Mouse (Mus musculus) thymus, postnatal 25 days (tissue): ENCODE measurements around the gene Stmn1.

ENCODE experiments used
- DNase-seq: peaks from one replicate; pipeline ENCODE4 v3.0.0; 2022

The Stmn1 gene

GRCm38 (mm10) chr4:134468215-134468575 lies at the start of gene Stmn1:
TSS of gene Stmn1 (plus strand) at chr4:134468320.
- DNase-seq = peak; percentile 94

DNA sequence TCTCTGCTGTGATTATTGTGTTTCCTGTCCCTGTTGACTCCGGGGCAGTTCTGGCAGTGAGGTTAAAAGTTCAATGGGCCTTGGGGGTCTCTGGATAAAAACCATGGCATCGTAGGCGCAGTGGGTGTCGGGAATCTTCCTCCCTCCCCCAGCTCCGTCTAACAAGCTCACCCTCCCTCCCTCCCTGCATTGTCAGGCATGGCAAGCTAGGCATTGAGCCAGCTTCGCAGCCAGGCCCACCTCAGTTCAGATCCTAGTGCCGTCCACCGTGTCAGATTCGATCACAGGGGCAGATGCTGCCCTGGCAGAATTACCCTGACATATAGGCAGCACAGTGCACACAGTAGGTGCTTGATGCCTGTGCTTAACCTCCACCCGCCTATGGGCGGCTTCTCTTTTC lies 46.1 kb upstream of the Stmn1 start:
- no peak for DNase-seq

DNA sequence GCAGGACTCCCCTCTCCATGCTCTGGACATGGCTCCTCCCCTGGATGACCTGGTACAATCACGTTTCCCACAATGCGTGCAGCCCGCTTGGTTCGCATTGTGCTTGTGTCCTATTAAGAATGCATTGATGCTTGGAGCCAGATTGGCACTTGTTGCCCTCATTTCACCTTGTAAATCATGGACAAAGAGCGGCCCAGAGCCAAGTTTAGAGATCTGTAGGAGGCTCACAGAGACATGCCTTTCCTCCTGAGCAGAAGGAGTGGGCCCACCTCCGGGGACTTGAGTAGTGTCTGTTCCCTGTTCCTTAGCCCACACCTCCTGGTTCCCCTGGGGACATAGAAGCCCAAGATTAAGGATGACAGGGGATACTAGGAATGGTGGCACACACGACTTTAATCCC lies 44.2 kb upstream of the Stmn1 start:
- no peak for DNase-seq

GRCm38 (mm10) chr4:134425088-134425487 lies 43.0 kb upstream of the Stmn1 start:
- no peak for DNase-seq

- no peak for DNase-seq
These were observed 37.6 kb upstream of the Stmn1 start for GRCm38 (mm10) chr4:134430381-134431004.

DNA sequence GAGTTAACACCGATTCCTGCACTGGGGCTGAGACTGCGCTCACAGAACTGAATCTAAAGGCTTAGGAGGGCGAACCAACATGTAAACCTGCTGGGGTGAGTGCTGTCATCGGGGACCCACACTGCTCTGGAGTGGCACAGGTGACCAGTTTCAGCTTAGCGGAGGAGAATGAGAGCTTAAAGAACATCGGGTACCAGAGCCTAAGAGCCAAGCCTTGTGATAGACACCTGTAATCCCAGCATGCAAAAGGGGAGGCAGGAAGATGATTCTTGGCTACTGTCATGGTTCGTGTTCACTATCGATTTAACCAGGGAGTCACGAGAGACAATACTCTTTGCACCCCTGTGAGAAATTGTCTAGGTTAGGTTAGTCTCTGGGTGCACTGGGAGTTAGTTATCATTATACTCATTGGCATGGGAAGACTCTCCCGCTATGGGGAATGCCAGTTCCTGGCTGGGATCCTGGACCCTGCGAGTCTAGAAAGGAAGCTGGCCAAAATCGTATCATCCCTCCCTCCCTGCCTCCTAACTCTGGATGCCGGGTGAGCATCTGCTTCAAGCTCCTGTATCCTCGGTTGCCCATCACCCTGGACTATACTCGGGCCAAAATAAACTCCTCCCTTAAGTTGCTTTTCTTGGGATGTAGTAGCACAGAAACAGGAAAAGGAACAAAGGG lies 35.3 kb upstream of the Stmn1 start:
- no peak for DNase-seq

DNA sequence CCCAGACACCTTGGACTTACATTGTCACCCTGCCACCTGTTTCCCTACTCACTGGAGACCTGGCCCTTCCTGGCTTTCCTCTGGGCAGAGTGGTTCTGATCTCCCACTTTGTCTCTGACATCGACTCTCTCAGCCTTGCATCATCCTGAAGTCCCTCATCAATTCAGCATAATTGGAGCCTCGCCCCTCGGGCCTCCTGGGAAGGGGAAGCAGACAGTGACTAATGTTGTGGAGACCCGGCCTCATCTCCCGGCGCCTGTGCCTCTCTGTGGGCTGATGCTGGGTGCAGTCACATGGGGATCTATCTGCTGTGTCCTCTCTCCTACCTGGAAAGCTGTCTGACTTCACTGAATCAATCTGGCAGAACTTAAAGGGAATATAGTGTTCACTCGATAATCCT lies 31.9 kb upstream of the Stmn1 start:
- no peak for DNase-seq

DNA sequence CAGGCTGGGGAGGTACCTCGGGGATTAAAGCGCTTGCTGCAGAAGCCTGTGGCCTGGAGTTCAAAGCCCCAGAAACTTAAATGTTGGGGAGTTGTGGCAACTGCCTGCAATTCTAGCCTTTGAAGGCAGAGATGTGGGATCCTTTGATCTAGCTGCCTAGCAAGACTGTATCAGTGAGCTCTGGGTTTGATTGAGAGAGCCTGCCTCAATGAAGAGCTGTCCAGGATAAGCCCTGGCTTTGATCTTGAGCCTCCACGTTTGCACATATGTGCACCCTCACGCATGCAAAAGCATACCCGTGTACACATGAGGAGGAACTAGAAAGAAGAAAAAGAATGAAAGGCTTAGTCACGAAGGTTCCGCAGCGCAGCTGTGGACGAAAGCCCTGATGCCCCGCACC lies 31.5 kb upstream of the Stmn1 start:
- peak; percentile 30 for DNase-seq

DNA sequence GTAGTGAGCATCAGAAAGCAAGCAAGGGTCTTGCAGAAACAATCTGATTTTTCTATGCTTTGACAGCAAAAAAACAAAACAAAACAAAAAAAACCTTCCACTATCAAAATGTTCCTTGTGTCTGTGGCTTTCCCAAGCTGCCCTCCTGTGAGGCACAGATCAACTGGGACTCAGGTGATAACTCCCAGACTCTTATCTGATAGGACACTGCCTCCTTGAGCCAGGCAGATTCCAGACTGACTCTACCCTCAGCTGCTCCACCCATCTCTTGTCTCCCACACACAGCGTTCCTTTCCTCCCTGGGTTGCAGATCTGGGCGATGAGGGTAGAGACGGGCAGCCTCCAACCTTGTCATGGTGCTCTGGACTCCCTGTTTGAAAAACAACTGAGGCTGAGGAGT lies 29.0 kb upstream of the Stmn1 start:
- DNase-seq = no peak

- no peak for DNase-seq
These were observed 28.2 kb upstream of the Stmn1 start for GRCm38 (mm10) chr4:134439919-134440318.

DNA sequence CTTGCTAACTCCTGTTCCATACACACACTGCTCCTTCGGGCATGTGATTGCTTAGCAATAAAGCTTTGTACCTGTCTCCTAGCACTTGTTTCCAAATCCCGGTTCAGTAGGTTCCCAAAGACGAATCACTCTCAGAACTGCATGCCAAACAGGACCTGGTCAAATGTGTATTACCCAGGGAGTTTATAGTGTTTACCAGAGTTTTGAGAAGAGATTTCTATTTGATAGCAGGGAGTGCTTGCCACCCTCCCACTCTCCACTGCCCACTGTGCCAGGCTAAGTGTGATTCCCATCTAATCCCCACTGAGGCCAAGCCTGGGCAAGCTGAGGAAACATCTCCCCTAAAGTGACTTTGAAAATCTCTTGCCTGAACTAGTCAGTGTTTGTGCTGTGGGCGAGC lies 25.9 kb upstream of the Stmn1 start:
- no peak for DNase-seq

- no peak for DNase-seq
These were observed 24.5 kb upstream of the Stmn1 start for GRCm38 (mm10) chr4:134443589-134443988.

GRCm38 (mm10) chr4:134444949-134445348 lies 23.2 kb upstream of the Stmn1 start:
- DNase-seq = no peak

DNA sequence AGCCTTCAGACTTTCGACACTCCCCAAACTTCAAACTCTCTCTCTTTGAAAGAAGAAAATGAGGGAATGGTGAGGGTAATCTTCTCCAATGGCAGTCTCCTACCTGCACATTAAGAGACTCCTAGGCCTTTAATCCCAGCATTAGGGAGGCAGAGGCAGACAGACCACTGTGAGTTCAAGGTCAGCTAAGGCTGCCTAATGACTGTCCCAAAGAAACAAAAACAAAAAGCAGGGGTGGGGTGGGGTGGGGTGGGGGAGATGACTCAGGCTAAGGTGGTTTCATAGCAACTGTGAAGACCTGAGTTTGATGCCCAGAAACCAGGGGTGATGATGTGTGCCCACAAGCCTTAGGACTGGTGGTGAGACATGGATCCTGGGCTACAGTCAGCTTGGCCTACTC lies 22.6 kb upstream of the Stmn1 start:
- no peak for DNase-seq

GRCm38 (mm10) chr4:134447966-134448365 lies 20.2 kb upstream of the Stmn1 start:
- DNase-seq = peak; percentile 33

- DNase-seq = no peak
These were observed 18.3 kb upstream of the Stmn1 start for GRCm38 (mm10) chr4:134449595-134450391.

DNA sequence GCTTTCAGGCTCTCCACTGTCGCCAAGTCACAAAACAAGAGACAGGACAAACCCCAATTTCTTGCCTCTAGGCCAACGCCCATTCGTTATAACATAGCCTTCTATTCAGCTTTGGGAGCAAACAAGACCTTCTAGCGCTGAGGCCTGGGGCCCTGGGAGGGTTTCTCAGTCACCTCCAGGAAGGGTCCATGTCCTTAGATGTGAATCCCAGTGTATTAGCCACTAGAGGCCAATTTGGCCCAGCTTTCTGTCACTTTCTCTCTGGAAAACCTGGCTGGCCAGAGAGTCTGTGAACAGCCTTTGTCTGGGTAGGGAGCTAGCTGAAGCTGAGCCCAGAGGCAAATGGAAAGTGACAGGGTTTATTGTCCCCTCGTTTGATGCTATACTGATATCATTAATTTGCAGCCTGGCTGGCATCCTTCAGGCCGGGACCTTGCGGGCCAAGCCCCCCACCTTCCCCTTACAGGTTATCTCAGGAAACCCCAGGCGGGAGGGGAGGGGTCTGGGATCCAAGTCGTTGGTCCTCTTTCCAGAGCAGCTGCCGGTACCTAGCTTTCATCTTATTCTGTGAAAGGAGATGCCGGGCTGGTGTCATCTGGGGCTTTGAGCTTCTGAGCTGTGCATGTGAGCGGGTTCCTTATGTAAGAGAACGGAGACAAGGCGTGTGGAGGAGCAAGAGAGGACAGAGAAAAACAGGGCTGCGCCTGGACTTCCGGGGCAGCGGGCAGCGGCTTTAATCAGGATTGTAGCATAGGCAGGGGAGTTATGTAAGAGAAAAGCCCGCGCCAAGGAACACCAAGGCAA lies 17.5 kb upstream of the Stmn1 start:
- no peak for DNase-seq

GRCm38 (mm10) chr4:134451484-134451883 lies 16.6 kb upstream of the Stmn1 start:
- no peak for DNase-seq

- peak; percentile 51 for DNase-seq
These were observed 14.3 kb upstream of the Stmn1 start for GRCm38 (mm10) chr4:134453619-134454400.

DNA sequence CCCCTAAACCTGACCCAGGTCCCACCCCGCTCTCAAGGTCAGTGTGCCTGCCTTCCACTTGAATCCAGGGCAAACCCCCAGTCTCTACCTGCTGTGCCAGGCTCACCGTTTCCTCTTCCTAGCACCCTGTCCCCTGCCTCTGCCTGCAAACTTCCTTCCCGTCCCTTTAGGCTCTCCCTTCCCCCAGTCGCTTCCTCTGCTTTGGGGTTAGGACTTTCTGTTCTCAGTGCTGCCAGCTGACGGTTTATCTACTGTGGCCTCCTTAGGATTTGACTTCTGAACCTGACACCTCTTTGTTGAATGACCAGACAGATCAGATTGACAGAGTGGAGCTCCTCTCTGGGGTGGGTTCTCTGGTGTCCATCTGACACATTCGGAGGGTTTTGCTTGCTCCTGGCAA lies 12.8 kb upstream of the Stmn1 start:
- DNase-seq = peak; percentile 53

GRCm38 (mm10) chr4:134457130-134457825 lies 10.8 kb upstream of the Stmn1 start:
- no peak for DNase-seq

DNA sequence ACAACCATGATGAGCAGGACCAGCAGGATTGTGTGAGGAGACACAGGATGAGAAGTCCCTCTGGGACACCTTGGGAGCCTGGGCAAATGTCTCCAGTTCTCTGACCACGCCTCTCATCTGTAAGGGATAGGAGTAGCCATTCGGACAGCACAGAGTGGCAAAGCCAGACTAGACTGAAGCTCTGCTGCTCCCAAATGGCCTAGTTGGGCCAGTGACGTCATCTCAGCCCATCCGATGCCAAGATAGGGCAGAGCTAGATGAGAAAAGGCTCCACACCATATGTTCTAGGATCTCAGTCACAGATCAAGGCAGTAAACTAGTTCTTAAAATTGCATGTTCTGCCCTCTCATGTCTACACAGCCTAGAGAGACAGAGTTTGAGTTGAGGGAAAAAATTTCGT lies 9.3 kb upstream of the Stmn1 start:
- no peak for DNase-seq
